Mouse (Mus musculus): ENCODE results near the gene Atxn1. TPM values are rescaled to one million over a fixed set of nuclear protein-coding genes. Genes with fewer than 3 reads are reported as not detected.

Atxn1 gene
- polyA plus RNA-seq, 1 experiment = not detected

GRCm38 (mm10) chr13:45857416-45857815 lies 107.4 kb downstream of the Atxn1 start:
- 86% methylated on average over 8 of the region's 8 CpGs for WGBS
- Histone ChIP-seq H3K4me1 (ENCODE audit: control insufficient read depth, insufficient read depth, low read length) (peaks cover 3% of the 10 kb centered on the region), H3K27ac (ENCODE audit: insufficient read depth, low read depth, low read length) (no peak overlapping the region), H3K4me3 (ENCODE audit: insufficient read depth, low read depth, low read length) (no peak overlapping the region)
- TF ChIP-seq POLR2A (IDR thresholded peaks at IDR 0.05; ENCODE audit: insufficient read depth, low read depth, low read length) (no peak), CTCF (IDR thresholded peaks at IDR 0.05; ENCODE audit: insufficient read depth, low read depth, low read length) (no peak)

GRCm38 (mm10) chr13:45854531-45854930 lies 110.3 kb downstream of the Atxn1 start:
- no peak overlapping the region for H3K27ac ChIP-seq (ENCODE audit: insufficient read depth, low read depth, low read length)
- H3K4me3 ChIP-seq (ENCODE audit: insufficient read depth, low read depth, low read length) = no peak overlapping the region
- TF ChIP-seq POLR2A (IDR thresholded peaks at IDR 0.05; ENCODE audit: insufficient read depth, low read depth, low read length) (no peak), CTCF (IDR thresholded peaks at IDR 0.05; ENCODE audit: insufficient read depth, low read depth, low read length) (no peak)
- no peaks in the 10 kb centered on the region for H3K4me1 ChIP-seq (ENCODE audit: control insufficient read depth, insufficient read depth, low read length)
- WGBS = 83% methylated on average over 5 of the region's 5 CpGs

- TF ChIP-seq CTCF (IDR thresholded peaks at IDR 0.05; ENCODE audit: insufficient read depth, low read depth, low read length) (no peak), POLR2A (IDR thresholded peaks at IDR 0.05; ENCODE audit: insufficient read depth, low read depth, low read length) (no peak)
- Histone ChIP-seq H3K4me1 (ENCODE audit: control insufficient read depth, insufficient read depth, low read length) (no peaks in the 10 kb centered on the region), H3K4me3 (ENCODE audit: insufficient read depth, low read depth, low read length) (no peak overlapping the region), H3K27ac (ENCODE audit: insufficient read depth, low read depth, low read length) (no peak overlapping the region)
- WGBS = 72% methylated on average over 6 of the region's 6 CpGs
Measured at GRCm38 (mm10) chr13:45853691-45854090, 111.1 kb downstream of the Atxn1 start.

GRCm38 (mm10) chr13:45852288-45852687 lies 112.5 kb downstream of the Atxn1 start:
- WGBS = 80% methylated on average over 2 of the region's 2 CpGs
- H3K27ac ChIP-seq (ENCODE audit: insufficient read depth, low read depth, low read length) = no peak overlapping the region
- TF ChIP-seq POLR2A (IDR thresholded peaks at IDR 0.05; ENCODE audit: insufficient read depth, low read depth, low read length) (no peak), CTCF (IDR thresholded peaks at IDR 0.05; ENCODE audit: insufficient read depth, low read depth, low read length) (no peak)
- H3K4me1 ChIP-seq (ENCODE audit: control insufficient read depth, insufficient read depth, low read length) = no peaks in the 10 kb centered on the region
- H3K4me3 ChIP-seq (ENCODE audit: insufficient read depth, low read depth, low read length) = no peak overlapping the region

- Histone ChIP-seq H3K27ac (ENCODE audit: insufficient read depth, low read depth, low read length) (no peak overlapping the region), H3K4me3 (ENCODE audit: insufficient read depth, low read depth, low read length) (no peak overlapping the region), H3K4me1 (ENCODE audit: control insufficient read depth, insufficient read depth, low read length) (no peaks in the 10 kb centered on the region)
- TF ChIP-seq CTCF (IDR thresholded peaks at IDR 0.05; ENCODE audit: insufficient read depth, low read depth, low read length) (no peak), POLR2A (IDR thresholded peaks at IDR 0.05; ENCODE audit: insufficient read depth, low read depth, low read length) (no peak)
- 87% methylated on average over 2 of the region's 2 CpGs for WGBS
Measured at GRCm38 (mm10) chr13:45851746-45852145, 113.1 kb downstream of the Atxn1 start.

- 88% methylated on average over 4 of the region's 4 CpGs for WGBS
- H3K4me1 ChIP-seq (ENCODE audit: control insufficient read depth, insufficient read depth, low read length) = no peaks in the 10 kb centered on the region
- H3K4me3 ChIP-seq (ENCODE audit: insufficient read depth, low read depth, low read length) = no peak overlapping the region
- TF ChIP-seq CTCF (IDR thresholded peaks at IDR 0.05; ENCODE audit: insufficient read depth, low read depth, low read length) = no peak
- H3K27ac ChIP-seq (ENCODE audit: insufficient read depth, low read depth, low read length) = no peak overlapping the region
Measured at GRCm38 (mm10) chr13:45851156-45851555, 113.7 kb downstream of the Atxn1 start.

- TF ChIP-seq CTCF (IDR thresholded peaks at IDR 0.05; ENCODE audit: insufficient read depth, low read depth, low read length) = no peak
- TF ChIP-seq POLR2A (IDR thresholded peaks at IDR 0.05; ENCODE audit: insufficient read depth, low read depth, low read length) = no peak
- H3K4me3 ChIP-seq (ENCODE audit: insufficient read depth, low read depth, low read length) = no peak overlapping the region
- 90% methylated on average over 5 of the region's 5 CpGs for WGBS
- no peaks in the 10 kb centered on the region for H3K4me1 ChIP-seq (ENCODE audit: control insufficient read depth, insufficient read depth, low read length)
- H3K27ac ChIP-seq (ENCODE audit: insufficient read depth, low read depth, low read length) = no peak overlapping the region
Measured at GRCm38 (mm10) chr13:45850181-45850974, 114.4 kb downstream of the Atxn1 start.

GRCm38 (mm10) chr13:45849145-45850023 lies 115.4 kb downstream of the Atxn1 start:
- Histone ChIP-seq H3K4me1 (ENCODE audit: control insufficient read depth, insufficient read depth, low read length) (no peaks in the 10 kb centered on the region), H3K4me3 (ENCODE audit: insufficient read depth, low read depth, low read length) (no peak overlapping the region), H3K27ac (ENCODE audit: insufficient read depth, low read depth, low read length) (no peak overlapping the region)
- TF ChIP-seq POLR2A (IDR thresholded peaks at IDR 0.05; ENCODE audit: insufficient read depth, low read depth, low read length) (no peak), CTCF (IDR thresholded peaks at IDR 0.05; ENCODE audit: insufficient read depth, low read depth, low read length) (no peak)
- 96% methylated on average over 7 of the region's 7 CpGs for WGBS

GRCm38 (mm10) chr13:45842511-45843055 lies 122.2 kb downstream of the Atxn1 start:
- Histone ChIP-seq H3K4me1 (ENCODE audit: control insufficient read depth, insufficient read depth, low read length) (peaks cover 5% of the 10 kb centered on the region), H3K4me3 (ENCODE audit: insufficient read depth, low read depth, low read length) (no peak overlapping the region), H3K27ac (ENCODE audit: insufficient read depth, low read depth, low read length) (no peak overlapping the region)
- WGBS = 50% methylated on average over 5 of the region's 5 CpGs
- TF ChIP-seq POLR2A (IDR thresholded peaks at IDR 0.05; ENCODE audit: insufficient read depth, low read depth, low read length) = no peak
- TF ChIP-seq CTCF (IDR thresholded peaks at IDR 0.05; ENCODE audit: insufficient read depth, low read depth, low read length) = no peak

Measured in olfactory bulb, adult 2 months (tissue).